Mouse (Mus musculus) bone marrow macrophage, adult 2 months (primary cell): ENCODE measurements around the gene Elac2.

Source experiments
- CTCF ChIP-seq: IDR thresholded peaks from 2 replicates; pipeline ENCODE4 v1.5.1; 2012; ENCODE audit warnings: low read depth, mild to moderate bottlenecking, low read length, moderate library complexity
- POLR2A ChIP-seq: IDR thresholded peaks from 2 replicates; pipeline ENCODE4 v1.6.1; 2012; ENCODE audit warnings: mild to moderate bottlenecking, low read depth, low read length, borderline replicate concordance

GRCm38 (mm10) chr11:64972418-64972817 is 6.4 kb upstream of the Elac2 start:
- TF ChIP-seq POLR2A (no peak), CTCF (no peak)
